Mouse (Mus musculus): ENCODE data around the gene Gm21985.
A peak's percentile ranks its signal among the peaks of the same experiment; 100 is the strongest.

Gene Gm21985

GRCm38 (mm10) chr2:112332051-112332898 is 66.2 kb downstream of the Gm21985 start:
- DNase-seq, result peak; percentile 48

- peak; percentile 6 for DNase-seq
Measured at GRCm38 (mm10) chr2:112337211-112337610, 71.1 kb downstream of the Gm21985 start.

- peak; percentile 54 for DNase-seq
Measured at GRCm38 (mm10) chr2:112339736-112340135, 73.6 kb downstream of the Gm21985 start.

- peak; percentile 72 for DNase-seq
Measured at GRCm38 (mm10) chr2:112341117-112341516, 75.0 kb downstream of the Gm21985 start.

GRCm38 (mm10) chr2:112348246-112348645 is 82.1 kb downstream of the Gm21985 start:
- DNase-seq, result peak; percentile 61

GRCm38 (mm10) chr2:112353685-112354455 is 87.8 kb downstream of the Gm21985 start:
- DNase-seq, result peak; percentile 68

GRCm38 (mm10) chr2:112359611-112360010 is 93.5 kb downstream of the Gm21985 start:
- DNase-seq, result peak; percentile 41

- DNase-seq, result peak; percentile 75
Measured at GRCm38 (mm10) chr2:112360012-112360780, 94.1 kb downstream of the Gm21985 start.

- no peak for DNase-seq
Measured at GRCm38 (mm10) chr2:112360781-112361169, 94.7 kb downstream of the Gm21985 start.

GRCm38 (mm10) chr2:112367222-112367621 is 101.1 kb downstream of the Gm21985 start:
- peak; percentile 90 for DNase-seq

GRCm38 (mm10) chr2:112367726-112368673 is 101.9 kb downstream of the Gm21985 start, which contains the start of gene Emc4:
Gene Emc4, minus strand, starts transcription at chr2:112368027.
- DNase-seq, result peak; percentile 98

- peak; percentile 97 for DNase-seq
Measured at GRCm38 (mm10) chr2:112369941-112370340, 103.8 kb downstream of the Gm21985 start.

GRCm38 (mm10) chr2:112373141-112373540 is 107.0 kb downstream of the Gm21985 start:
- peak; percentile 95 for DNase-seq

GRCm38 (mm10) chr2:112374610-112375009 is 108.5 kb downstream of the Gm21985 start:
- DNase-seq, result peak; percentile 97

GRCm38 (mm10) chr2:112378973-112379898 is 113.1 kb downstream of the Gm21985 start, which contains the start of gene Katnbl1:
Gene Katnbl1, plus strand, starts transcription at chr2:112379211.
- peak; percentile 100 for DNase-seq

- no peak for DNase-seq
Measured at GRCm38 (mm10) chr2:112380131-112380530, 114.0 kb downstream of the Gm21985 start.

GRCm38 (mm10) chr2:112381219-112381618 is 115.1 kb downstream of the Gm21985 start:
- DNase-seq, result peak; percentile 22

- DNase-seq, result peak; percentile 6
Measured at GRCm38 (mm10) chr2:112390843-112391242, 124.7 kb downstream of the Gm21985 start.

GRCm38 (mm10) chr2:112391346-112392000 is 125.4 kb downstream of the Gm21985 start:
- peak; percentile 55 for DNase-seq

GRCm38 (mm10) chr2:112392689-112393088 is 126.6 kb downstream of the Gm21985 start:
- peak; percentile 25 for DNase-seq
